Mouse (Mus musculus): Measurements from ENCODE around the gene Tmem116. TPM values are rescaled to one million over a fixed set of nuclear protein-coding genes. Genes with fewer than 3 reads are reported as not detected.

The Tmem116 gene
- polyA plus RNA-seq, 1 experiment = 0.70 TPM

DNA sequence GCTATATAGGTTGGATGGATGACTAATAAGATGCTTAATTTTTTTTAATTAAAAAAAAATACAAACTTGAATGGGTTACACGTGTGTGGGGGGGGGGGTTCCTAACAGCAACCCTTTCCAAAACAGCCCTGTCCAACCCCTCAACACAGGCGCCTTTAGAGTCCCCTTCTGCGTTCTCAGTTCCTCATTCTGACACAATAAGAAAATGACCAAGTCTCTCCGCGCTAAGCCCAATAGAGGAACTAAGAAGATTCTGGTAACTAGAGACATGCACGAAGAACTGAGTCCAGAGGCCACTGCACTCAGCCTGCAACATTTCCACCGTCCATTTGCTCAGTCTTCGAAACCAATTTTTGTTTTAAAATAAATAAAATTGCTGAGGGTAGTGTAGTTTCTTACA, 490 bp upstream of the Tmem116 start:
- H3K27ac ChIP-seq (ENCODE audit: insufficient read depth, low read depth, low read length) = no peak overlapping the region; the same call in 1 of the 2 replicates
- WGBS = 8% methylated on average over 8 of the region's 8 CpGs
- H3K27me3 ChIP-seq (ENCODE audit: control insufficient read depth, insufficient read depth, low read length) = no peaks in the 10 kb centered on the region
- H3K4me1 ChIP-seq (ENCODE audit: control insufficient read depth, insufficient read depth, insufficient read length, low read length) = peaks cover 24% of the 10 kb centered on the region
- peaks cover 15% of the 10 kb centered on the region for H3K36me3 ChIP-seq (ENCODE audit: control insufficient read depth, insufficient read depth, low read length)
- peak overlapping the region; percentile 87 for H3K4me3 ChIP-seq (ENCODE audit: low read depth, low read length)
- TF ChIP-seq CTCF (IDR thresholded peaks at IDR 0.05; ENCODE audit: extremely low read depth, insufficient read length, insufficient replicate concordance, low read depth, low read length) (no peak), POLR2A (IDR thresholded peaks at IDR 0.05; ENCODE audit: low read depth, low read length) (no peak)

DNA sequence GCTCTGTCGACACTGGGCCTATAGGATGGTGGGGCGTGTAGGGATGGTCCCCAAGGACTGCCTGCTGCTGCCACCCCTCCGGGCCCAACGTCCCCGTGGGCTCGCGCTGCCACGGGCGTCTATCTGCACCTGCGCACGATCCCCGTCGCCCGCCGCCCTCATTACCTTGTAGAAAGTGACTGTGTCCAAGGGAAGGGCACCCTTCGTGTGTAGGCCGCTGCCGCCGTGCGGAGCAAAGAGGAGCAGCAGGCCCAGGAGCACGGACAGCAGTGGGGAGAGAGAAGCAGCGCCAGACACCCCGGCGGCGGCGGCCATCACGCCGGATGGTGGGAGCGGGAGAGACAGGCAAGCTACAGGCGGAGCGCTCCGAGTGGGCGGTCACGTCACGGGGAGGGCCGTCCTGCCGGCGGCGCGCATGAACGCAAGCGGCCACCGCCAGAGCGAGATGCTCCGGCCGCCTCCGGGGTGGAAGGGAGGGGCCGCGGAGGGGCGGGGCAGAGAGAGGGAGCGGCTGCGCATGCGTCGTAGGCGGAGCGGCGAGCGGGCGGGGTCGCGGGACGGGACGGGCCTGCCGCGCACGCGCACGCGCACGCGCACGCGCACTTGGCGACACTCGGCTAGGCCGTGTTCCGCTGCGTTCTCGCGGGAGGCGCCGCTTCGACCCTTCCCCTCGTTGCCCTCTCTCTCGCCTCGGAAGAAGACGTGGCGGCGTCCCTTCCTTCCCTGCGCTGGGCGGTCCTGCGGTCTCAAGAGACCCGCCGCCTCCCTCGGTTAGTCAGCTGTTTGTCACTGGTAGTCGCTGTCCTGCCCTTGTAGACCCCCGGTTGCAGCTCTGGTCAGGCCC, 555 bp downstream of the Tmem116 start, which contains the start of gene Erp29:
TSS of gene Erp29 (minus strand) at position 481 of the 844 bp plus-strand sequence.
- WGBS = under 1% methylated on average over 97 of the region's 97 CpGs
- H3K4me1 ChIP-seq (ENCODE audit: control insufficient read depth, insufficient read depth, insufficient read length, low read length) = peaks cover 24% of the 10 kb centered on the region
- H3K27ac ChIP-seq (ENCODE audit: insufficient read depth, low read depth, low read length) = peak within 1 kb of the TSS; percentile 87
- H3K4me3 ChIP-seq (ENCODE audit: low read depth, low read length) = peak within 1 kb of the TSS; percentile 87
- TF ChIP-seq CTCF (IDR thresholded peaks at IDR 0.05; ENCODE audit: extremely low read depth, insufficient read length, insufficient replicate concordance, low read depth, low read length) = no peak
- TF ChIP-seq POLR2A (IDR thresholded peaks at IDR 0.05; ENCODE audit: low read depth, low read length) = peak; percentile 58
- H3K36me3 ChIP-seq (ENCODE audit: control insufficient read depth, insufficient read depth, low read length) = peaks cover 6% of the 10 kb centered on the region
- no peaks in the 10 kb centered on the region for H3K27me3 ChIP-seq (ENCODE audit: control insufficient read depth, insufficient read depth, low read length)

DNA sequence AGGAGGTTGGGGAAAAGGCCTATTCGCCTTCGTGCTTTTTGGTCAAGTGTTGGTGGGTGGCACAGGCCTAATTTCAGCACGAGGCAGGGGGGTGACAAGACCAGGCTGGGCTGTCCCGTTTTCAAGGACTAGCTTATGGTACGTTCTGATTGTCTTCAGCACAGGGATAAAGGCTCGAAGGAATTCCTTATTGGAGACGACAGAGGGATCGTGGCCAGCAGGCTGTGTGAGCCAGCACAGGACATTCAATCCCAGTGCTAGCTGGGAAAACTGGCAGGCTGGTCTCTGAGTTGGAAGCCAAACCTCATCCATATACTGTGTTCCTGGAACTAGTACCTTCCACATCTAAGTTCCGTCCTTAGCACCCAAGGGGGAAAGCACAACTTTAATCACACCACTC, 1.2 kb downstream of the Tmem116 start:
- Histone ChIP-seq H3K27me3 (ENCODE audit: control insufficient read depth, insufficient read depth, low read length) (no peaks in the 10 kb centered on the region), H3K36me3 (ENCODE audit: control insufficient read depth, insufficient read depth, low read length) (0 out of 2 replicates have a peak, but pooled peaks cover 2% of the 10 kb centered on the region)
- 3% methylated on average over 9 of the region's 9 CpGs for WGBS

GRCm38 (mm10) chr5:121453743-121454502, 2.2 kb downstream of the Tmem116 start:
- TF ChIP-seq POLR2A (IDR thresholded peaks at IDR 0.05; ENCODE audit: low read depth, low read length) (no peak), CTCF (IDR thresholded peaks at IDR 0.05; ENCODE audit: extremely low read depth, insufficient read length, insufficient replicate concordance, low read depth, low read length) (no peak)
- Histone ChIP-seq H3K4me3 (ENCODE audit: low read depth, low read length) (no peak overlapping the region), H3K27ac (ENCODE audit: insufficient read depth, low read depth, low read length) (peak overlapping the region; percentile 71), H3K27me3 (ENCODE audit: control insufficient read depth, insufficient read depth, low read length) (no peaks in the 10 kb centered on the region), H3K4me1 (ENCODE audit: control insufficient read depth, insufficient read depth, insufficient read length, low read length) (peaks cover 24% of the 10 kb centered on the region), H3K36me3 (ENCODE audit: control insufficient read depth, insufficient read depth, low read length) (no peaks in the 10 kb centered on the region)
- WGBS = 37% methylated on average over 13 of the region's 13 CpGs

More for the DNA sequence above, 1.2 kb downstream of the Tmem116 start:
- TF ChIP-seq POLR2A (IDR thresholded peaks at IDR 0.05; ENCODE audit: low read depth, low read length) = no peak
- TF ChIP-seq CTCF (IDR thresholded peaks at IDR 0.05; ENCODE audit: extremely low read depth, insufficient read length, insufficient replicate concordance, low read depth, low read length) = no peak
- Histone ChIP-seq H3K4me1 (ENCODE audit: control insufficient read depth, insufficient read depth, insufficient read length, low read length) (peaks cover 24% of the 10 kb centered on the region), H3K27ac (ENCODE audit: insufficient read depth, low read depth, low read length) (peak overlapping the region; percentile 86), H3K4me3 (ENCODE audit: low read depth, low read length) (peak overlapping the region; percentile 75)

DNA sequence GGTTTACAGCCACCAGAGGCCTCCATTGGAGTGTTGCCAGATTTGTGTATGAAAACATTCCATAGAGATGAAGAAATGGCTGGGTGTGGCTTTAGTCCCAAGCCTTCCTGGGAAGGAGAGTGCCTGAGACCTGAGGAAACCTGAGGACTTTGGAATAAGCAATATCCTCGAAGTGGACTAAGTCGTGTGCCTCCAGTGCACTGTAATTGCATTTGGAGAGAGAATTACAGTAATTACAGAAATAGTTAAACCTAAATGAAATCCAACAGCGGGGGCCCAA, 2.8 kb downstream of the Tmem116 start:
- Histone ChIP-seq H3K36me3 (ENCODE audit: control insufficient read depth, insufficient read depth, low read length) (no peaks in the 10 kb centered on the region), H3K27ac (ENCODE audit: insufficient read depth, low read depth, low read length) (peak overlapping the region; percentile 71), H3K4me3 (ENCODE audit: low read depth, low read length) (no peak overlapping the region), H3K27me3 (ENCODE audit: control insufficient read depth, insufficient read depth, low read length) (no peaks in the 10 kb centered on the region), H3K4me1 (ENCODE audit: control insufficient read depth, insufficient read depth, insufficient read length, low read length) (peaks cover 24% of the 10 kb centered on the region)
- 16% methylated on average over 3 of the region's 3 CpGs for WGBS
- TF ChIP-seq CTCF (IDR thresholded peaks at IDR 0.05; ENCODE audit: extremely low read depth, insufficient read length, insufficient replicate concordance, low read depth, low read length) (no peak), POLR2A (IDR thresholded peaks at IDR 0.05; ENCODE audit: low read depth, low read length) (no peak)

- Histone ChIP-seq H3K36me3 (ENCODE audit: control insufficient read depth, insufficient read depth, low read length) (no peaks in the 10 kb centered on the region), H3K27me3 (ENCODE audit: control insufficient read depth, insufficient read depth, low read length) (no peaks in the 10 kb centered on the region), H3K4me1 (ENCODE audit: control insufficient read depth, insufficient read depth, insufficient read length, low read length) (peaks cover 24% of the 10 kb centered on the region), H3K27ac (ENCODE audit: insufficient read depth, low read depth, low read length) (no peak overlapping the region), H3K4me3 (ENCODE audit: low read depth, low read length) (no peak overlapping the region)
- TF ChIP-seq CTCF (IDR thresholded peaks at IDR 0.05; ENCODE audit: extremely low read depth, insufficient read length, insufficient replicate concordance, low read depth, low read length) (no peak), POLR2A (IDR thresholded peaks at IDR 0.05; ENCODE audit: low read depth, low read length) (no peak)
- WGBS = 65% methylated on average over 9 of the region's 9 CpGs
These were observed 4.0 kb downstream of the Tmem116 start for GRCm38 (mm10) chr5:121455510-121456265.
